Mouse (Mus musculus): Measurements from ENCODE around the gene Cpne5. TPM values are rescaled to one million over a fixed set of nuclear protein-coding genes. Genes with fewer than 3 reads are reported as not detected.

Cpne5 gene
- total RNA-seq, 2 experiments from 2014 or later: 5.1 to 5.6 TPM

DNA sequence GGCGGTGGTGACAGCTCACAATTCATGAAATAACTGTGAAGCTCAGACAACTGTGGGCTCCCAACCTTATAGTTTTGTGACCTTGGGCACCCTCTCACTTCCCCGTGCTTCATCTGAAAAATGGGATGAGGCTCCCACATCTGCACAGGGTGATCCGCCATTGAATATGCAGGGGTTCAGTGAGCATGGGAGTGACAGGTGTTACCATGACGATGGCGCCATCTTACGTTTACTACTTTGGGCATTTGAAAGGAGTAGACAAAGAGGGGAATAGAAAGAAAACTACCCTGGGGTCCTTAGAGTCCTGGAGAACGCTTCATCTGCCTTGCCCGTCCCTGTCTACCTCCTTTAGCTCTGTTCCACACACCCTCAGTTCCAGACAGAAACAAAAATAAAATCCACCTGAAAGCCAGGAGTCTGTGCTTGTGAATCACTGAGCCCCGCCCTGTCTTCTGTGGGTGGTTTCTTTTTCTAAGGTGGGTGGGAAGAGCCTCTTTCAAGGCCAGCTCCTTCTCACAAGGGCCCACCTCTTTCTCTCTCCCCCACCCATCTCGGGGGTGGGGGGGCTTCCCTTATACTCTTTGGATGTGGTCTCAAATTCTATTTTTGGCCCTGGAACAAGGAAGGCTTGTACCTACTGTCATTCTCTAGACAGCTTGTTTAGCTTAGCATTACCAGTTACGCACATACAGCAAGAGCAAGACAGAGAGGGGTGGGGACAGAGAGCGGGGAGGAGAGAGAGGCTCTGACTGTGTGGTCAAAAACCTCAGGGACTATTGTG, 82.4 kb downstream of the Cpne5 start:
- intact Hi-C loops (cut with DNase I): no loop called here
- DNase-seq (ENCODE audit: low spot score): no peak

DNA sequence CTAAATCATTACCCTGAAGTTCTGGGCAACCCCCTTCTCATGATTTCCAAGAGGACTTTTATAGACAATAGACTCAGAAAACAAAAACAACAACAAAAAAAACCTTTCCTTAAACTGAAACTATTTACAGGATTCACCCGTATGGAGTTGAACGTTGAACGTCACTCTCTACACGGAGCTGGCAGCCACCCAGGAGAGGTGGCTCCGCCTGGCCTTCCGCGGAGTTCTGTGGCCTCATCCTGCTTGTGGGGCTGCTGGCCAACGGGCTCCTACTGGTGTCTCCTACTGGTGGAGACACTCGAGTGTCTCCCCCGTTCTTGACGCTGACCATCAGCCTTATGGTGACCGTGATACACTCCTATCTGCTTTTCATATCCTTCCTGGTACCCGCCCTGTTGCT, 83.7 kb downstream of the Cpne5 start:
- no peak for DNase-seq (ENCODE audit: low spot score)
- intact Hi-C loops (cut with DNase I): no loop called here

DNA sequence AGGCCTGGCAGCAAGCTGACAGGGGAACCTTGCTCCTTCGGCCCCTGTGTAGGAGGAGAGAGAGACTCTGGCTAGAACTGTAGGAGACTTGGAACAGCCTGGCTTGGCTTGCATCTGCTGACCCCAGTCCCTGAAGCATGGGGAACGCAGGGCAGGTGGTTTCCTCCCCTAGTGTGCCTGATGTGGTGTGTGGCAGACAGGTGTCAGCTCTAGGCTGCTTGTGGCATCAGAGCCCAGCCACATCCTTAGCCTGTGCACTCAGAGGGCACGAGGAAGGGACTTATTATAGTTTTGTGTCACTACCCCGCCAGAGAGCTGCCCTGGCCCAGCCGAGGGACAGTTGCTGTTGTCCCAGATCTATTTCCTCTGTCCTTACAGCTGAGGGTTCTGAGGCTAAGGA, 85.4 kb downstream of the Cpne5 start:
- intact Hi-C loops (cut with DNase I): no loop called here
- no peak for DNase-seq (ENCODE audit: low spot score)

DNA sequence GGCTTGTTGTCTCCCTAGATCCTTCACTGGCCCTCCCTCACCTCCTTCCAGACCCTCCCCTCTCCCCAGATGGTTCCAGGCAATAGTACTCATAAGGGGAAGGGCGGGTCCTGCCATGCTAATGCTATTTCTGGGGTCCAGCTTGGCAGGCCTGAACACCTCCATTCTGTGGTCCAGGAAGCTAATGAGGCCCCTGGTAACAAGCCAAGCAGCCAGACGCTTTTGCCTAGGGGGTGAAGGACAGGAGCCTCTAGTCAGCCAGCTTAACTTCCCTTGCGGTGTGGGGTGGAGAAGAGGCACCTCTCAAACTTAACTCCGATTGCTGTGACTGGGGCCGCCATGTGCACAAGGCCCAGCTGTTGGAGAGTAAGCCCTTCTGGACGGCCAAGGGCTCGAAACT, 88.2 kb downstream of the Cpne5 start:
- DNase-seq (ENCODE audit: low spot score): no peak
- intact Hi-C loops (cut with DNase I): no loop called here

DNA sequence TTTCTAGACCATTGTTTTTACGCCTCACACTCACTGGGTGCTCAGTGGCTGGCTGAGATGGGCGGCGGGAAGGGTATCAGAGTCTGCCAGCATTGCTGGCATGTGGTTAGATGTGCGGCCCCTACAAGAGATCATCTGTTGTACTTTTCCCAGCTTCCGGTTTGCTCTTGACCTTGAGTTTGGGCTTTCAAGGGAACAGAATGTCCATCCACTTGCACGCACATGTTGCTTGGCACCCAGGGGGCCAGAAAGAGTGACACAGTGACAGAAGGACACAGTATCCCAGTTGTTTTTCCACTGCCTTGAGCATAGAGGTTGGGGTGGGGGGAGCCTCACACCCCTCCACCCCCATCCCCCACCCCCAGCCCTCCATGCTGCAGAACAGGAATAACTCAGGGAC, 90.2 kb downstream of the Cpne5 start:
- DNase-seq (ENCODE audit: low spot score): no peak
- intact Hi-C loops (cut with DNase I): no loop called here

DNA sequence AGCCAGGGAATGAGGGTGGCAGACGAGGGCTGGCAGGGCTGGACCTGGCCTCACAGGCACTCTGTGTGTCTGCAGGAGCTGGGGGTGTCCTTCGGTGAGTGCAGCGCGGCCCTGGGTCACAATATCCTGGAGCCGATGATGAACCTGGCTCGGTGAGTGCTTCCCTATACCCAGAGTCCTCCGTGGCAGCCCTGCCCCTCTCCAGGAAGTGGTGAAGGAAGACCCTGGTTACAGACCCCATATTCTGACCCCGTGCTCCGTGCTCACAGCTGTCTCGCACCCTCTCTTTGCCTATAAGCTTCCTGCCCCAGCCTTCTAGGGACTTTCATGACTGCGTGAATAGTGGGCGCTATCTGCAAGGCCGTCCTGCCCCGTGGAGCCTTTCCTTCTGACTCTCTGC, 90.7 kb downstream of the Cpne5 start:
- DNase-seq (ENCODE audit: low spot score): no peak
- intact Hi-C loops (cut with DNase I): no loop called here

DNA sequence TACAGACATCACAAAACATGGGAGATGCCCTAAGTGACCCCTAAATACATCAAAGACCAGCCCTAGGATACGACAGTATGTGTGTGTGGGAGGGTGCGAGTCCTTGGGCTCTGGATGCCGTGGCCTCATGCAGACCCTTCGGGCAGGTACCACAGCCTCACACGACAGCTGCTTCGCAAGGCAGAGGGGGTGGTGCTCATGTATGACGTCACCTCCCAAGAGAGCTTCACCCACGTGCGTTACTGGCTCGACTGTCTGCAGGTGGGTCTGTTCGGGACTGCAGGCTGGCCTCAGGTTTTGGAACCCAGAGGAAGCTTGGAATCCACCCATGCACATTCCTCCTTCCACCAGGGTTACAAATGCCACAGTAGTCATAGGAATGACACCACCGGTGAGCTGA, 92.9 kb downstream of the Cpne5 start:
- no peak for DNase-seq (ENCODE audit: low spot score)
- intact Hi-C loops (cut with DNase I): no loop called here

DNA sequence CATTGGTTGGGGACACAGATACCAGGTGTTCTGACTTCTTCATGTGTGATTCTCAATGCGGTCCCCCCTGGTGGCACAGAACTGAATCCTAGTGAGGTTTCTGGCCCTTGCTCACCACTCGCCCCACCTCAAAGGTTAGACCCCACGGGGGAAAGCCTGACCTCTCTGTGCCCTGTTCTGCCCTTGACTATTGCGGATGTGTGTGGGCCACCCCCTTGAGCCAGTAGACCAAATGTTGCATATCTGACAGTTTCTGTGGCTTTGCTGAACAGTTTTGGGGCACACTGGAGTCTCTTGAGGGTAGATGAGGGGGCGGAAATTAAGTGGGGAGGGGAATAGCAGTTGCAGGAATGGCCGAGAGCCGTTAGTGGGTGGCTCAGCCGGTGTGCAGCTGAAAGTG, 94.7 kb downstream of the Cpne5 start:
- intact Hi-C loops (cut with DNase I): no loop called here

DNA sequence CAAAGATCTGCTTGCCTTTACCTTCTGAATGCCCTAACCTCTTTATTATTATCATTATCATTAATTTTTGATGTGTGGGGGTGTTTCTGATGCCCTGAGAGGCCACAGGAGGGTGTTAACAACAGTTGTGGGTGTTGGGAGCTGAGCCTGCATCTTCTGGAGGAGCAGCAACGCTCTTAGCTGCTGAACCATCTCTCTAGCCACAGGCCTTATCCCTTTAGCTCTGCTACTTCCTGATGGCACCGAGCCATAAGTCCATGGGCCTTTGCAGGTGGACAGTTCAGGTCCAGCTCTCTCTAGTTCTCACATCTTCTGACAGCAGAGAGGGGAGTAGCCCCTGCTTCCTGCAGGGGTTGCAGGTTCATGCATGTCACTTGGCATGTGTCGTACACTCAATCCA, 96.4 kb downstream of the Cpne5 start:
- intact Hi-C loops (cut with DNase I): no loop called here
- no peak for DNase-seq (ENCODE audit: low spot score)

More for the DNA sequence above, 94.7 kb downstream of the Cpne5 start:
- no peak for DNase-seq (ENCODE audit: low spot score)

DNA sequence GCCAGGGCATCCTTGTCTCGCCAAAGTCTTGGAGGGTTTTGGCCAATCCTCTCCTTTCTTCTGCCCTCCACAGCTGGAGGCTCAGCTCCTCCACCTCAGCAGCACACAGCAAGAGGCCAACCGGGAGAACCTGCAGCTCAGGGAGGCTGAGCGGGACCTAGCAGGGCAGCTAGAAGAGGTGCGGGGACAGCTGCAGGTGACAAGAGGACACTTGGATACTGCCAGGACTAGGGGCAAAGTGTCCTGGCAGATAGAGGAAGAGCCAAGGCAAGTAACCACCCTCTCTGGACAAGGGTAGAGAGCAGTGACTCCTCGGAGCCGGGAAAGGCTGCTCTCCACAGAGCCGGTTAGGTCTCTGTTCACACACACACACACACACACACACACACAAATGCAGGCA, 100.1 kb downstream of the Cpne5 start:
- intact Hi-C loops (cut with DNase I): no loop called here
- DNase-seq (ENCODE audit: low spot score): no peak

DNA sequence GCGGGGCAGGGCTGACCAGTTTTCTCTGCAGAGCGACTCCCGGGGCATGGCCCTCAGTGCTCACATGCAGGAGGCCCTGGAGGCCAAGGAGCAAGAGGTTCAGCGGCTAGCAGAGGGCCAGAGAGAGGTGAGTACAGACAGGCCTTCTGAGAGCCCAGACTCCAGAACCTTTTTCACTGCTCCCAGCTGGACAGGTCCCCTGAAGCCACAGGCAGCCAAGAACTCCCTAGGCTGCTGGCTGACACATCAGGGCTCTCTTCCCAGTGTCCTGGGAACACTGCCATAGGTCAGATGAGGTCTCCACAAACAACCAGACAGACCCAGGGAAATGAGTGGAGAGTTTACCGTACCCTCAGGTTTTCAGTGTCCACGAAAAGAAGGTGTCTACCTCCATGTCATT, 101.7 kb downstream of the Cpne5 start:
- peak; percentile 69 for DNase-seq (ENCODE audit: low spot score)
- intact Hi-C loops (cut with DNase I): no loop called here

DNA sequence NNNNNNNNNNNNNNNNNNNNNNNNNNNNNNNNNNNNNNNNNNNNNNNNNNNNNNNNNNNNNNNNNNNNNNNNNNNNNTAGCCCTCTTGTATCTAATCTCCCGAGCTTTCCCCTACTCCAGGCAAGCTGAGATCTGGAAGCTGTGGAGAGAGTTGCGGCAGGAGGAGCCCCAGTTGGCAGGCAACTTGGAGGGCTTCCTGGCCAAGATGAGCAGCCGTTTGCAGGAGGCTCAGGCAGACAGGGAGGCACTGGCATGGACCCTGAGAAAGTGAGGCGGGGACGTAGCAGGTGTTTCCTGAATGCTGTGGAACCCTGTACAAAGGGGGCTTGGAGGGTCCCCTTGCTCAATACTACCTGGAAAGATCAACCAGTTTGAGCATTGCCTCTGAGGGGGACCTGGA, 102.9 kb downstream of the Cpne5 start:
- DNase-seq (ENCODE audit: low spot score): no peak
- intact Hi-C loops (cut with DNase I): no loop called here

DNA sequence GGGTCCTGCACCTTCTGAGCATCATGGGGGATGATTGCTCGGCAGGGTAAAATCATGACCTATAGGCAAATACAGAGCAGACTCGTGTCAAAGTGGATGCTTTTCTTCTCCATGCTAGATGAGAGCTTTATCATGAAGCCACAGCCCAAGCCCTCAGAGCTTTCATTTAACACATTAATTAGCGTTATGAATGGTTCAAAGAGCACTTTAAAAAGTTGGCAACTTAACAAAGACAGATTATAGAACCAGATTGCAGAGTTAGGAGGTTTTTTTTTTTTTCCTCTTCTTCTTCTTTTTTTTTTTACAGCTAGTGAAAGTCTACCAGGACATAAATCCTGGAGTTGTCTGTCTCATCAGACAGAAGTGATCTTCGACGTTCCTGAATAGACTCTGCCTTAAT, 108.6 kb downstream of the Cpne5 start:
- no peak for DNase-seq (ENCODE audit: low spot score)
- intact Hi-C loops (cut with DNase I): no loop called here

DNA sequence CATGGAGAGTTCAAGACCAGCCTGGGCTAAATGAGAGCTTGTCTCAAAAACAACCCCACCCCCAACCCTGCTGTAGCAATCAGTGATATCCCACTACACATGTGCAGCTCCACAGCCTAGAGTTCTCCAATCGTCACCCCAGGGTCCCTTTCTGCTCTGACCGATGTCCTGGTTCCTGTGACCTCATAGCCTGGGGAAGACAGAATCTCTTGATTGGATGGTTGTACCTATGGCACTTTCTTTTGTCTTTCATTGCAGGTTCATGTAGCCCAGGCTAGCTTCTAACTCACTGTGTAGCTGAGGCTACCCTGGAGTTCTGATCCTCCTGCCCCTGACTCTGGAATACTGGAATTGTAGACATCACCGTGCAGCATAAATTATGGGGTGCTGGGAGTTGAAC, 111.4 kb downstream of the Cpne5 start:
- no peak for DNase-seq (ENCODE audit: low spot score)
- intact Hi-C loops (cut with DNase I): no loop called here

DNA sequence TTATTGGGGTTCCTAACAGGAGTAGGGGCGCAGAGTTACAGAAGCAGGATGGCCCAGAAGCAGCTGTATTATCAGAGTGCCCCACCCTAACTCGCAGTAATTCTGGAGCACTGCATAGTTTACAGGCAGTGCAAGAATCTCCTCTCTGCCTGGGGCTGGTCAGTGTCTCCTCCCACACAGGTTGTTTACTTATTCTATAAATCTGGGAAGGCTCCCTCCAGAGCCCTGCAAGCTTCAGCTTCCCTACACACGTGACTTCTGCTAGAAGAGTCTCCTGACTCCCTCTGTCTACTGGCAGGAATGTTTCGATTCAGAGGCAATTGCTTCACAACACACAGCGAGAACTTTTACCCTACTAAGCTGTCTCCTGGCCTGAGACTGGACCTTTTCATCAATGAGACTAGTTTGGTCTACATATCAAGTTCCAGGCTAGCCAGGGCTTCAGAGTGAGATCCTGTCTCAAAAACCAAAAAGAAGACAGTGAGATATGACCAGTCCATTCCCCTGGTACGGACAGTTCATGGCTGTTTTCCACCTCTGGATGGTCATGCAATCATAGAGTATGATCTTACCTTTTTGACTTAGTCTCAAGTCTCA, 114.3 kb downstream of the Cpne5 start:
- intact Hi-C loops (cut with DNase I): no loop called here
- DNase-seq (ENCODE audit: low spot score): no peak

DNA sequence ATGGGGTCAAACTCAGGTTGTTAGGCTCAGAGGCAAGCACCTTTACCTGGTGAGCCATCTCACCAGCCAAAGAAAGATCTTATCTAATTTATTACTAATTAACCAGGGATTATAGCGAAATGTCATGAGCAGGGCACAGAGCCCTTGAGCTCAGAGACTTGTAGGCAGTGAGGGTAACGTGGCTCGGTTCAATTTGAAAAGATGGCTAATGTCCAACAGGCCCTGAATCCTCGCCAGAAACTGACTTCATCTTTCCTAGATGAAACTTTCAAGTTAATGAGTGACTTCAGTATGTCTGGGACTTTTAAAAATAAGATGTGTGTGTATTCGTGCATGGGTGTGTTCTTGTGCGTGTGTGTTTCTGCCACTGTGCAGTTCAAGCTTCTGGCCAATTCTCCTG, 115.2 kb downstream of the Cpne5 start:
- DNase-seq (ENCODE audit: low spot score): no peak
- intact Hi-C loops (cut with DNase I): no loop called here

DNA sequence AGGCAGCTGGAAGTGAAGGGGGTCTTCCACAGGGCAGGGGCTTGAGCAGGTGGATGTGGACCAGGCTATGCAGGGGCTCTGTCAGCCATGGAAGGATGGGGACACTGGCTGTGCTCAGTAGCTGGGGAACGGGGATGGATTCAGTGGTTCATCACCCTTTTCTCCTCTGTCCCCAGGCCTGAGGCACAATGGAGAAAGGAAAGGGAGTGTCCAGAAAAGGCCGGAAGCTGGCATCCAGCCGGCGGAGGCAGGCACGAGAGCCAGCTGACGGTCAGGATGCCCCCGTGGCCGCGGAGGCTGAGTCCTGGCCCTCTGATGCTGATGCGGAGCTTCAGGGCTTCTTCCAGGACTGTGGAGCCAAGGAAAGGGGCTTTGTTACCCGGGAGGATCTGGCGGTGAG, 117.3 kb downstream of the Cpne5 start:
- no peak for DNase-seq (ENCODE audit: low spot score)
- intact Hi-C loops (cut with DNase I): no loop called here

DNA sequence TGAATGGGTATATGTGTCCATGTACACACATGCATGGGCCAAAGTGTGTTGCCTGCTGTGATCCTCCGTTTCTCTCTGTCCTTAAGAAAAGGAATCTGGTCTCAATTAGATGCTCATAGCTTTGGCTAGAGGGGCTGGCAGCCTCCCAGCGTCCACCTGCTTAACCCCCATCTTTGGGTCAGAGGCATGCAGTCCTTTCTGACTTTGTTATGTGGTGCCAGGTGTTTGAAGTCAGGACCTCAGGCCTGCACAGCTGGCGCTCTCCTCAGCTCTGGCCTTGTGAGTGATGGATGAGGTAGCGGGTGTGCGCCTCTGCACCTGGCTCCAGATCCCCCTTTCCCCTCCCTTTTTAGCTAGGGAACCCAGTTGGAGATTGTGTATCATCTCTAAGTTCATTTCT, 119.9 kb downstream of the Cpne5 start:
- intact Hi-C loops (cut with DNase I): no loop called here
- no peak for DNase-seq (ENCODE audit: low spot score)

DNA sequence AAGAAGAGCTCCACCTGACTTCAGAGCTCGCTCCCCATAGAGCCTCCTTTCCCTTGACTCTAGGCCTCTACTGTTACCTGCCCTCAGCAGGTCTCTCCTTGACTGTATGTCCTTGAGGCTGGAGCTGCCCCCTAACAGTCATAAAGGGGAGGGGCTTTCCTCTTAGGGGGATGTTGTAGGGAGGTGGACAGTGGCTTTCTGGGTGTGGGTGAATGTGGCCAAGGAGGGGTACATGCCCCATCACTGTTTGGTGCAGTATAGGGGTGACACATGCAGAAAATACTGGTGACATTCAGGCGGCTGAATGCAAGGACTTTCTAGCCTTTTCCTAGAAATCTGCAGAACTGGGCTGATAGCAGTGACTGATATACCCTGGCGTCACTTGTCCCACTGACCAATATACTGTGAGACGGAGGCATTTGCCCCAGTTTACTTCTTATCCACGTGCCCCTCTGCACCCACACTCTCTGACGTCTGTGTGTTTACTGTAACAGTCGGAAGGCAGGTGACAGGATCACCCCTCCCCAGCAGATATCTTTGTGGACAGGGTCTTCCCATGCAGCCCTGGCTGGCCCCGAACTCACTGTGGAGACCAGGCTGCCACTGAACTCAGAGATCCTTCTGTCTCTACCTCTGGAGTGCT, 120.8 kb downstream of the Cpne5 start:
- DNase-seq (ENCODE audit: low spot score): no peak
- intact Hi-C loops (cut with DNase I): no loop called here

DNA sequence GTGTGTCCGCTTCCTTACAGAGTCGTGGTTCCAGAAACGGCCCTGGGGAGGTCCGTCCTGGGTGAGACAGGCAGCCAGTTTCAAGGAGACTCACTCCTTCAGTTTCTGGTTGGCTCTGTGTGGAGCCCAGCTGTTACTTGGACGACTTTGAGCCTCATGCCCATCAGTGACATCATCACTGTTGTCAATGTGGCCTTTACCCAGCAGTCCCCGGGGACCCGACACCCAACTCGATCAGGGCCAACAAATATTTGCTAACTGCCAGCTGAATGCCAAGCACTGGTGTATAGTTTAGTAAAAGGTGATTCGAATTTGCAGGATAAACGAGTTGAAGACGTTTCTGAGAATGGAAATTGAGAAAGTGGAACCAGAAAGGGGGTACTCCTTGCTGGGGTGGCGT, 121.9 kb downstream of the Cpne5 start:
- intact Hi-C loops (cut with DNase I): no loop called here
- DNase-seq (ENCODE audit: low spot score): no peak

DNA sequence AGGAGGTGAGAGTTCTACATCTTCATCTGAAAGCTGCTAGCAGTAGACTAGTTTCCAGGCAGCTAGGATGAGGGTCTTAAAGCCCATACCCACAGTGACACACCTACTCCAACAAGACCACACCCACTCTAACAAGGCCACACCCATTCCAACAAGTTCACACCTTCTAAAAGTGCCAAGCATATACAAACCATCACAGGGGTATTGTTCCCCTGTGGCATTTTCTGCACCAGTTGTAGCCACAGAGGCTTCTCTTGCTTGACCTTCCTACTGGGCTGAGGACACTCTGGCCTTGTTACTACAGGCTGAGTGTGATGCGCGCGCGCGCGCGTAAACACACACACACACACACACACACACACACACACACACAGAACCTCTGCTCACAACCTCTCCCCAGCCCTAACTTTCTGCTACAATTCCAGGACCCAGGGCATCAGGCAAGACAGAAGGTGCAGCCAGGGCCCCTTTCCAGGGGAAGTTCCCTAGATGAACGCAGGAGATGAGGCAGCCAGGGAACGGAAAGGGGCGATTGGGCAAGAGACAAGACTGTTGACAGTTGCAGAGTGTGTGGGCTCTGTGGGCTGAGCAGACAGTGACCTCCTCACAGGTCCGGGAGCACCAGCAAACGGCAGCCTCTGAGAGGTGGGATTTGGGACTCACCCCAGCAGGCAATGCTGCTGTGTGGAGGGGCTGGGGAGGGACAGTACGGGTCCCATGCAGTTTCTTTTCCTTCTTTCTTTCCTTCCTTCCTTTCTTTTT, 124.2 kb downstream of the Cpne5 start, which contains the start of gene Rab44:
Gene Rab44, plus strand, starts transcription at position 555 of the 762 bp plus-strand sequence.
- intact Hi-C loops (cut with DNase I): no loop called here

More for the DNA sequence above, 124.2 kb downstream of the Cpne5 start, which contains the start of gene Rab44:
- DNase-seq (ENCODE audit: low spot score): no peak
